In genomic region chr16:37684634-37685441, GRCm38 (mm10) we compare ENCODE assay signal across 8 mouse cellular contexts. TPM values are rescaled to one million over a fixed set of nuclear protein-coding genes. Genes with fewer than 3 reads are reported as not detected.
DNase-seq lines count a peak whose midpoint lies in the region; ATAC-seq and TF ChIP-seq lines count a peak whose summit lies in the region.

No protein-coding gene starts in this region.

- peak overlapping the region; percentile 60 for H3K4me2 ChIP-seq in forebrain, embryonic 13.5 days
- peak overlapping the region; percentile 68 for H3K4me2 ChIP-seq in lung, embryonic 14.5 days

- 2% methylated on average over 25 of the region's 25 CpGs for WGBS in forebrain, embryonic 13.5 days
- WGBS in lung, embryonic 14.5 days, result under 1% methylated on average over 25 of the region's 25 CpGs

- H3K36me3 ChIP-seq in ES-E14 (ENCODE audit: control insufficient read depth, insufficient read depth, low read length, poor library complexity, severe bottlenecking), result no peaks in the 10 kb centered on the region
- H3K36me3 ChIP-seq in forebrain, embryonic 13.5 days (ENCODE audit: poor library complexity, severe bottlenecking), result no peaks in the 10 kb centered on the region
- H3K36me3 ChIP-seq in lung, embryonic 14.5 days (ENCODE audit: insufficient read depth), result no peaks in the 10 kb centered on the region

- ATAC-seq in cerebellum, adult (ENCODE audit: insufficient number of reproducible peaks, low FRiP score, low TSS enrichment), result peak; percentile 60
- ATAC-seq in forebrain, embryonic 13.5 days, result peak; percentile 57
- ATAC-seq in lung, embryonic 14.5 days (ENCODE audit: insufficient read depth), result peak; percentile 50

- no peaks in the 10 kb centered on the region for H3K9me3 ChIP-seq in ES-E14 (ENCODE audit: control insufficient read depth, insufficient read depth, low read depth, low read length)
- no peaks in the 10 kb centered on the region for H3K9me3 ChIP-seq in forebrain, embryonic 13.5 days (replicated peaks)
- H3K9me3 ChIP-seq in lung, embryonic 14.5 days (ENCODE audit: low read depth, low read length), result no peaks in the 10 kb centered on the region

- peak; percentile 89 for TF ChIP-seq CTCF in lung, embryonic 14.5 days (IDR thresholded peaks at IDR 0.05; ENCODE audit: low read depth)

- peaks cover 0 to 19% of the 10 kb centered on the region in 2 experiments for H3K4me1 ChIP-seq in ES-E14 (ENCODE audit: control insufficient read depth in 2 of 2, insufficient read depth in 2 of 2, low read length in 2 of 2, poor library complexity in 1 of 2)
- H3K4me1 ChIP-seq in forebrain, embryonic 13.5 days, result peaks cover 36% of the 10 kb centered on the region
- H3K4me1 ChIP-seq in lung, embryonic 14.5 days (ENCODE audit: insufficient read depth), result peaks cover 5% of the 10 kb centered on the region; the same call in 1 of the 2 replicates

- in situ Hi-C loops in ES-E14 (cut with MboI; ENCODE audit: low sequenced_read_pairs in 2 of 2, unreplicated experiment in 2 of 2), result no loop called here

- intact Hi-C loops in heart, postnatal 14 days (cut with DNase I), result loop anchor here (2.0 to 5.0 kb wide), 4 partner anchors 128 to 512 kb away; partner anchors contain the start of gene Lrrc58

- peak overlapping the region; percentile 29; the same call in 1 of the 2 replicates for H3K9ac ChIP-seq in ES-E14 (ENCODE audit: insufficient read depth, low read depth, low read length, poor library complexity, severe bottlenecking)
- H3K9ac ChIP-seq in forebrain, embryonic 13.5 days, result peak overlapping the region; percentile 72
- peak overlapping the region; percentile 67 for H3K9ac ChIP-seq in lung, embryonic 14.5 days

- peak; percentile 81 for DNase-seq in ES-E14 (ENCODE audit: low read depth, low spot score)
- peak; percentile 91 to 92 for DNase-seq in heart, postnatal 14 days
- peak; percentile 80 to 87 for DNase-seq in layer of hippocampus, adult 18-20 months (ENCODE audit: low spot score in 2 of 2)
- DNase-seq in lung, embryonic 14.5 days, result peak; percentile 97
- DNase-seq in ovary, adult 18-20 months (ENCODE audit: low spot score), result peak; percentile 82
- DNase-seq in thymus, postnatal 0 days (ENCODE audit: low spot score), result peak; percentile 73

- peak overlapping the region; percentile 3 to 4; a peak in 2 of 4 replicates for H3K4me3 ChIP-seq in ES-E14 (ENCODE audit: insufficient read depth in 1 of 2, low read depth in 1 of 2, low read length in 2 of 2, poor library complexity in 1 of 2, severe bottlenecking in 1 of 2)
- H3K4me3 ChIP-seq in forebrain, embryonic 13.5 days, result peak overlapping the region; percentile 40
- H3K4me3 ChIP-seq in lung, embryonic 14.5 days (ENCODE audit: low read depth, low read length), result peak overlapping the region; percentile 35

- H3K27ac ChIP-seq in ES-E14 (ENCODE audit: insufficient read depth, low read depth, low read length, poor library complexity, severe bottlenecking), result no peak overlapping the region
- H3K27ac ChIP-seq in forebrain, embryonic 13.5 days, result peak overlapping the region; percentile 86
- H3K27ac ChIP-seq in lung, embryonic 14.5 days (ENCODE audit: low read depth), result peak overlapping the region; percentile 91

- H3K27me3 ChIP-seq in forebrain, embryonic 13.5 days, result no peaks in the 10 kb centered on the region
- H3K27me3 ChIP-seq in lung, embryonic 14.5 days (ENCODE audit: insufficient read depth, low read length), result no peaks in the 10 kb centered on the region

TF ChIP-seq in ES-E14, 5 proteins besides CTCF, POLR2A, EP300 and RAD21:
- TF ChIP-seq MAFK (IDR thresholded peaks at IDR 0.05; ENCODE audit: insufficient read depth, low read depth, low read length) (no peak), HCFC1 (IDR thresholded peaks at IDR 0.05; ENCODE audit: borderline replicate concordance, insufficient read depth, low read length) (no peak), CHD2 (IDR thresholded peaks at IDR 0.05; ENCODE audit: low read depth, low read length) (no peak), ZC3H11A (IDR thresholded peaks at IDR 0.05; ENCODE audit: borderline replicate concordance, low read depth, low read length) (peak; percentile 18; the same call in 1 of the 2 replicates), ZNF384 (IDR thresholded peaks at IDR 0.05; ENCODE audit: low read depth, low read length) (peak; percentile 68)

RNA-seq across cellular contexts. Expression of gene Ndufb4, which starts 30.6 kb away (rescaled TPM):
- total RNA-seq in ES-E14 (2012; rRNA removed), result 45.0 and 47.3 TPM in 2 replicates
- polyA plus RNA-seq in forebrain, embryonic 13.5 days (2015; fragmentation: Nextera tagmentation; extraction: Ambion mirVana), result 59.4 and 75.9 TPM in 2 replicates
- 100 to 1,000 TPM; 124 to 140 TPM for total RNA-seq in heart, postnatal 14 days (2021)
- total RNA-seq in layer of hippocampus, adult 18-20 months (2021), result 10 to 100 TPM; 83.3 to 85.1 TPM
- polyA plus RNA-seq in lung, embryonic 14.5 days (2014; fragmentation: Nextera tagmentation; extraction: Ambion mirVana), result 54.4 and 61.7 TPM in 2 replicates
- polyA plus RNA-seq in thymus, postnatal 0 days (2015; fragmentation: Nextera tagmentation; extraction: Ambion mirVana), result 93.4 and 93.7 TPM in 2 replicates
